Mouse (Mus musculus) cerebellum, adult 2 months (tissue): ENCODE data around the gene 1700034J05Rik.

Experiments
- CTCF ChIP-seq: fragments of 200-500 bp; IDR thresholded peaks from 2 replicates; pipeline ENCODE4 v1.5.1; 2011; ENCODE audit warnings: low read depth, mild to moderate bottlenecking, control low read depth, low read length, moderate library complexity, borderline replicate concordance; ENCODE audit not compliant: insufficient read depth
- POLR2A ChIP-seq: fragments of 200-500 bp; IDR thresholded peaks from 2 replicates; pipeline ENCODE4 v1.6.1; 2011; ENCODE audit warnings: low read length, control low read depth, borderline replicate concordance; ENCODE audit not compliant: insufficient read depth

DNA sequence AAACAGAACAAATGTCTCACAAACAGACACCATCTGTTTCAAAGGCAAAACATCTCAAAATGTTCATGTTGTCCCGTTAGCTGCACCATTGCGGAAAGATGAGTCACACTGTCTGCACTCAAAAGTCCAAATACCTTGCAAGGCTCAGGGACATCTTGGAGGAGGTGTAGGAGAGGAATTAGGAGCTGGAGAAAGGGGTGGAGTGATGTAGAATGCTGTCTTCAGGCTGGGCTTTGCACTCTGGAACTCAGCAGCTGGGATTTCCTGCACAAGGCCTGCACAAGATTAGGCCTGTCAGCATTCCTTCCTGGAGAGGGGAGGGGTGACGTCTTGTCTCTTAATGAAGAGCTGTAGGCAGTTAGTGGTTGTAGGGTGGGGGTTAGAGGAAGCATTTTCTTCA lies 30.3 kb upstream of the 1700034J05Rik start:
- TF ChIP-seq CTCF: no peak
- no peak for TF ChIP-seq POLR2A
